Mouse (Mus musculus): ENCODE measurements around the gene Olfr202. TPM values are rescaled to one million over a fixed set of nuclear protein-coding genes. Genes with fewer than 3 reads are reported as not detected.
"Not testable (repeated sequence)": the region's sequence is repeated elsewhere in the genome, so short reads cannot be mapped to it uniquely, and the experiment has no call there.

Olfr202 gene
- not detected for total RNA-seq (2021)
- long read RNA-seq, experiment 1, result 0 reads
- long read RNA-seq, experiment 2, result 0 reads

DNA sequence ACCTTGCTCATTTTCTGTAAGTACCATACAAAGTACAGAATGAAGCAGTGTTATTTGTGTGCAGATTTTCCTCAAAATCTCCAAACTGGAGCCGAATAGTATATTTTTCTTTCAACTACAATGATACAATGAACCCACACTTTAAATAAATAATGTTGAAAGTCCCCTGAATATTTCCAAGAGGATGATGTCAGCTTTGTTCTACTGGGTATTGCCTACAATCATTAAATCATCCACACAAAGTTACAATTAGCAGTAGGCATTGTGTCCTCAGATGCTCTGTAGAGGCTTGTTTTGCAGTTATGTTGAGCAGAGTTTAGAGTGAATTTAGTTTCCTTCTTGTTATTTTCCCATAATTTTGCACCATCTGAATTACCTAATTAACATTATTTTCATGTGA lies at the start of gene Olfr202:
Gene Olfr202 (minus strand): TSS at position 101 of the 400 bp plus-strand sequence.
- DNase-seq (ENCODE audit: low spot score), result no peak

DNA sequence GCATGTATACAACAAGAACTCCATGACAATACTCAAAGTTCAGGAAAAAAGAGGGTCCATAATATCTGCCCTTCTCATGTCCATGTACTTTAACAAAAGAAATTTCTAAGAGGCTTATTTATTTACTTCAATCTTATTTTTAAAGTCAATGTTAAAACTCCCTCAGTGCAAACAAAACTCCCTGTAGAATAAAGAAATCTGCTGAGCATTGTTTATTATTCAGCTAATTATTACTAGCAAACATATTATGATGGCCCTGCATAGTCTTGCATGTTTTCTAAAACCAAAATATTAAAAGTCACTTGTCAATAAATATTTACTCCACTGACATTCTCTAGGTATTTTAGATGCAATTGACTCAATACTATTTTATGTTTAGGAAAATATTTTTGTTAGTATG lies 44.4 kb upstream of the Olfr202 start, which contains the start of gene Olfr205:
Gene Olfr205 (minus strand): TSS at position 101 of the 400 bp plus-strand sequence.
- DNase-seq (ENCODE audit: low spot score), result no peak

DNA sequence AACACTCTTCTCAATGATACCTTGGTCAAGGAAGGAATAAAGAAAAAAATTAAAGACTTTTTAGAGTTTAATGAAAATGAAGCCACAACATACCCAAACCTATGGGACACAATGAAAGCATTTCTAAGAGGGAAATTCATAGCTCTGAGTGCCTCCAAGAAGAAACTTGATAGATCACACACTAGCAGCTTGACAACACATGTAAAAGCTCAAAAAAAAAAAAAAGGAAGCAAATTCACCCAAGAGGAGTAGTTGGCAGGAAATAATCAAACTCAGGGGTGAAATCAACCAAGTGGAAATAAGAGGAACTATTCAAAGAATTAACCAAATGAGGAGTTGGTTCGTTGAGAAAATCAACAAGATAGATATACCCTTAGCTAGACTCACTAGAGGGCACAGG lies 36.7 kb upstream of the Olfr202 start:
- DNase-seq (ENCODE audit: low spot score), result not testable (repeated sequence)

DNA sequence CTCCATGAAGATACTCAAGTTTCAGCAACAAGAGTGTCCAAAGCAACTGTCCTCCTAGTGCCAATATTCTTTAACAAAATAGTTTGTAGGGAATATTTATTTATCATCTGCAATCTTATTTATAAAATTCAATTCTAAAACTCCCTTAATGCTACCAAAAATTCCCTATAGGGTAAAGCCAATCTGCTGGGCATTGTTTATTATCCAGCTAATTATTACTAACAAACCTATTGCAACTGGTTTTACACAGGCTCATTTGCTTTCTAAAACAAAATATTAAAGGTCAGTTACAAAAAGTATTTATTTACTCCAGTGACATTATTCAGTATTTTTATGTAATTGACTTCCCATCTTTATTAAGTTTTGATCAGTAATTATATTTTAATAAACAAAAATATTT lies 31.6 kb upstream of the Olfr202 start, which contains the start of gene Olfr204:
Gene Olfr204 (minus strand): TSS at position 101 of the 400 bp plus-strand sequence.
- DNase-seq (ENCODE audit: low spot score), result no peak

DNA sequence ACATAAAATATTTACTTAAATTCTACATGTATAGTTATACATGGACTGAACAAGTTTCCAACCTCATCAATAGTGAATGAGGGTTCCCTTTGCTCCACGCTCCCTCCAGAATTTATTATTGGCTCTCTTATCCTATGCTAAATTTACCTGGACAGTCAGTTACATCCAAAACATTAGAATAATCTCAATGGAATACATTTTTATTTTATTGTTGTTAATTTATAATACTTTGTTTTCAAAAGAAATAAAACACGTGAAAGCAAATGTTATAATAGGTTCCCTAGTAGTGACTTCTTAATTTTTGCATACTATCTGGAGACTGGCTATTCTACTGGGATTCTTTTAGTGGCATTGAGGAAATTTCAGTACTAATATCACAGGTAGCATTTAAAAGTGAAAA lies 12.0 kb upstream of the Olfr202 start, which contains the start of gene Olfr203:
Gene Olfr203 (plus strand): TSS at position 301 of the 400 bp plus-strand sequence.
- DNase-seq (ENCODE audit: low spot score), result no peak

DNA sequence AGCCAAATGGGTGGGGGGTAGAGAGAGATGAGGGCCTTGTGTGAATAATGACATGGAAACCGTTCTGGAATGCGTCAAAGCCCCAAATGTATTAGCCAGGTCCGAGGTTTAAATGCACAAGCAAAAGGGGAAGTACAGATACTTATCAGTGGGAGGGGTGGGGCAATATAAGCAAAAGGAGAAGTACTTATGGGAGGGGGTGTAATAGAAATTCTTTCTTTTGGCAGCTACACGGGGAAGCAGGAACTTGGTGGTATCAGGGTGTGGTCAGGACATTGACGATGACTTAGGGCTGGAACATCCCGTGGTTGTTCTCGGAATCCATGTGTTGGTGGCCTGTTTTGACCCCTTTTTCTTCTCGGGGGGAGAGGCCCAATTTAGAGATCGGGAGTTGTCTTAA lies 983 bp upstream of the Olfr202 start:
- not testable (repeated sequence) for DNase-seq (ENCODE audit: low spot score)

DNA sequence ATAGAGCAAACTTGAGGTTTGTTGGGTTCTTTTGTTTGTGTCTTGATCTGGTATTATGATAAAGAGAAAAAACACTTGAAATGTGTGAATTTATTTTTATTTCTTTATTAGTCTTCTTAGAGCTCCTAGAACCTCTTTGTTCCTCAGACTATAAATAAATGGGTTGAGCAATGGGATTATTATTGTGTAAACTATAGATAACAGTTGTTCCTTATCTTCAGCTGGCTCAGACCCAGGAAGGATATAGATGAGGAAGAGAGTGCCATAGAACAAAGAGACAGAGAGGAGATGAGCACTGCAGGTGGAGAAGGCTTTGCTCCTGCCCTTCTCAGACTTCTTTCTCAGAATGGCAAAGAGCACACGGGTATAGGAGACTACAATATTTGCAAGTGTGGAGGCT lies 3.1 kb downstream of the Olfr202 start:
- no peak for DNase-seq (ENCODE audit: low spot score)

DNA sequence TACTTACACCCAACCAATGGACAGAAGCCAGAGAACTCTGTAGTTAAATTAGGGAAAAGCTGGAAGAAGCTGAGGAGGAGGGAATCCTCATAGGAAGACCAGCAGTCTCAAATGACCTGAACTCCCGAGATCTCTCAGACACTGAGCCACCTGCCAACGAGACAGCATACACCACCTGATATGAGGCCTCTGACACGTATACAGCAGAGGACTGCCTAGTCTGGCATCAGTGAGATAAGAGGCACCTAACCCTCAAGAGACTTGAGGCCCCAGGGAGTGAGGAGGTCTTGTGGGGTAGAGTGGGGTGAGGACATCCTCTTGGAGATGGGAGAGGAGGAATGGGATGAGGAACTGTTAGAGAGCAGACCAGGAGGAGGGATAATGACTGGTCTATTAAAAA lies 6.1 kb downstream of the Olfr202 start:
- no peak for DNase-seq (ENCODE audit: low spot score)

DNA sequence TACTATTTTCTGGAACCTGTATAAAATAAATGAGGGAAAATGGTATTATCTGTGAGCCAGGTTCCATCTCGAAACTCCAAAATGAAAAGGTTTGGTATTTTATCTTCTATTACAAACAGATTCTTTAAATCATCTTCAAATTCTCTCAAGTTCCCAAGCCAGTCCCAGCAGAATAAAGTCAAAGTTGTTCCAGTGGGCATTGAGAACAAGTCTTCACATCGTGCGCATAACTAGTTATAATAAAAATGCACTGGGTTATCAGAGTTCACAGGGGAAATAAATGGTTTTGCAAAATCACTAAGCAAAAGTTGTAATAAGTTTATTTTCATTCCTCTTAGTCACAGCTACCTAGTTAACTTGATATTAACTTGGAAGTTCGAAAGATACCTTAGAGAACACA lies 14.1 kb downstream of the Olfr202 start, which contains the start of gene Olfr201:
Gene Olfr201 (minus strand): TSS at position 101 of the 400 bp plus-strand sequence.
- DNase-seq (ENCODE audit: low spot score), result not testable (repeated sequence)

DNA sequence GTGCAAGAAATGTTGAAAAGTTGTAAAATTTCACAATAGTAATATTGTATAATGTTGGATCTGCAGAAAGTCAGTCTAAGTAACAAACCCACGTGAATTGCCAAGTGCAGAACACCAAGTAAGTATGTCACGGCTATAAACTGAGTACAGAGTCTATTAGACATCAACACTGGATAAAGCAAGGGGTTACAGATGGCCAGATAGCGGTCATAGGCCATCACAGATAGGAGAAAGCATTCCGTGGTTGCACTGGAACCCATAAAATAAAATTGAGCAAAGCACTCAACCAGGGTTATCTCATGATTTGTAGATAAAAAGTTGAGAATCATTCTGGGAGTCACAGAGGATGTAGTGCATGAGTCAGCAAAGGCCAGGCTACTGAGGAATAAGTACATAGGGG lies 17.5 kb downstream of the Olfr202 start:
- DNase-seq (ENCODE audit: low spot score), result not testable (repeated sequence)

DNA sequence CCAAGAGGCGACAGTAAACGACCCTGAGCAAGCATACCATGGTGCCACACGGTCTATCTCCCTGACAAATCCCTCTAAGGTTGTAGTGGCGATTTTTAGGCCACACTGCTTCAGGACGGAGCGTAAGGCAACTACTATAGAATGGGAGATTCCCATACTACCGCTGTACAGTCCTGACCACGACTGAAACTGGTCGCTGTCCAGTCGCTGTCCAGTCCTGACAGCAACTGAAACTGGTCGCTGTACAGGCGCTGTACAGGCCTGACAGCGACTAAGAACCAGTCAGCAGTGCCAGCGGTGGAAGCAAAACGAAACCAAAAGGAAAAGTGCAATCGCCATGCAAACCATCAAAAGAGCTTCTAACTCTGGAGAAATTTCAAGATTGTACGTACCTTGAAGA lies 36.9 kb downstream of the Olfr202 start:
- DNase-seq (ENCODE audit: low spot score), result no peak

Other genes with a start within 250 kb of the Olfr202 start
- gene Olfr187, start 247.0 kb downstream of the Olfr202 start, total RNA-seq (2021), result not detected
- gene Olfr190, start 208.8 kb downstream of the Olfr202 start, total RNA-seq (2021), result not detected
- not detected for gene Olfr191, start 197.0 kb downstream of the Olfr202 start, total RNA-seq (2021)
- not detected for gene Olfr193, start 174.9 kb downstream of the Olfr202 start, total RNA-seq (2021)
- gene Olfr194, start 165.7 kb downstream of the Olfr202 start, total RNA-seq (2021), result not detected
- gene Olfr195, start 139.7 kb downstream of the Olfr202 start, total RNA-seq (2021), result not detected
- not detected for gene Olfr196, start 116.3 kb downstream of the Olfr202 start, total RNA-seq (2021)
- not detected for gene Olfr198, start 83.3 kb downstream of the Olfr202 start, total RNA-seq (2021)
- gene Olfr199, start 67.0 kb downstream of the Olfr202 start, total RNA-seq (2021), result not detected
- gene Olfr201, start 14.2 kb downstream of the Olfr202 start, total RNA-seq (2021), result not detected
- not detected for gene Olfr203, start 12.1 kb upstream of the Olfr202 start, total RNA-seq (2021)
- gene Olfr204, start 31.5 kb upstream of the Olfr202 start, total RNA-seq (2021), result not detected
- gene Olfr205, start 44.3 kb upstream of the Olfr202 start, total RNA-seq (2021), result not detected
- not detected for gene Olfr206, start 62.5 kb upstream of the Olfr202 start, total RNA-seq (2021)
- not detected for gene Olfr209, start 77.2 kb upstream of the Olfr202 start, total RNA-seq (2021)
- gene Gabrr3, start 120.5 kb upstream of the Olfr202 start, total RNA-seq (2021), result not detected
- 10 to 100 TPM; 10.9 to 12.6 TPM for gene Riox2, start 185.0 kb upstream of the Olfr202 start, total RNA-seq (2021)

Measured in gastrocnemius, adult 18-20 months (tissue).